Mouse (Mus musculus) layer of hippocampus, postnatal 10 days (tissue): Measurements from ENCODE around the gene Maz. TPM values are rescaled to one million over a fixed set of nuclear protein-coding genes. Genes with fewer than 3 reads are reported as not detected.

Experiments used
- DNase-seq, 2 experiments: peaks; one replicate each; pipeline ENCODE4 v3.0.0; 2021; ENCODE audit warnings: low spot score in 2 of 2
- total RNA-seq, 2 experiments: library from RNA; stranded (reverse); gene quantifications; 2 replicates each; pipeline ENCODE4 v1.2.3; 2021

Maz gene
- total RNA-seq, 2 experiments from 2014 or later, result 283 to 292 TPM

DNA sequence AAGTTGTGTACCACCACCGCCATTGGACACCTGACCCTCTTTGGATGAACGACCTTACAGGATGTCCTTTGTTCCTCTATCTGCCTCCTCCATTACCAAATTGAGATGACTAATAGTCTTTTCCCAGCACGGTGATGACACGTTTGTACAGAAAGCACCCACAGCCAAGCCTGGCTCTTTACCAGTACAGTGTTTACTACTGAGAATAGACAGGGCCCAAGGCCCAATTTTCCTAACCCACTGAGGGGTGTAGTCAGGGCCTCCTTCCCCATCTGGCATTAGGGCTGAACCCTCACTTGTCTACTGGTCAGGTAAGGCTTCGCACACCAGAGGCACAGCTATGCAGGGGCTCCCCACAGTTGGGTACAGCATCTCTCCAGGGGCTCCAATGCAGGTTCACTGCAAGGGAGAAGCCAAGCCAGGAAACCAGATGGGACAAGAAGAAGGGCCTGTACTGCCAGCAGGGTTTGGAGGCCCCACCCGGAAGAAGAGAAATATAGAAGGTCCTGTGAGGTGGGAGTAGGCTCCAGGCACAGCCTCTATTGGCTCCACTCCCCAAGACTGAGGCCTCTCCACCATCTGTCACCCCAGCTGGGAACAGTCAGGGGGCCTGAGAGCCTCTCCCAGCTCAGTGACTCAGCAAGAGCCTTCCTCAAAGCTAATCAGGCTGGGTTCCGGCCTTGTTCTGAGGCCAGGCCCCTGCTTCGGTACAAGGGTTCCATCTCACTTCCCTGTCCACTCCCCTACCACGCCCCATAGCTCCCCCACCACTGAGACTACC, 18.4 kb downstream of the Maz start:
- DNase-seq, result peak; percentile 64 to 65

DNA sequence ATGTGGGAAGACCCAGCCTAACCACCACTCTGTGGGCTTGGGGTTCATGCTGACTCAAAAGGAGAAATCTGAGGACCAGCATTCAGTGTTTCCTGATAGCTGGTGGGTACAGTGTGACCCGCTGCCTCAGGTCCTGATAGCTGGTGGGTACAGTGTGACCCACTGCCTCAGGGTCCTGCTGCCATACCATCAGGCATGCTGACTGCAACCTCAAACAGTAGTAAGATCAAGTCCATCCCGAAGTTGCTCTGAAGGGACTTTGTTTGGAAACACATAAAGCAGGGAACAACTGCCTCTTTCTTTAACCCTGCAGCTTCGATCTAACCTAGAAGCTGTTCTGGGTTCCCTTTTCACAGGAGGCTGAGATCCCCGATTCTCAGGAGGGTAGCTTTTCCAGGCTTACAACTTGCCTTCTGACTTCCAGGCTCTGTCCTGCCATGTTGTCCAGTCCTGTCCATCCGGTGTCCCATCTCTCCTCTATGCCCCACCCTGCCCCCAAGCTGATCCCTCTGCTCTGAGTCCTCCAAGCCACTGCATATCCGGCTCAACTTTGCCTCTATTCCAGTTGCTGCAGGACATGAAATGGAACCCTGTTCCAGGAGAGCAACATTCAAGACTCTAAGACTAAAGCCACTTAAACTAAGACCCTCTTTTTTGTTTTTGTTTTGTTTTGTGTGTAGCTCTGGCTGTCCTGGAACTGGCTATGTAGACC, 19.4 kb downstream of the Maz start:
- no peak for DNase-seq

DNA sequence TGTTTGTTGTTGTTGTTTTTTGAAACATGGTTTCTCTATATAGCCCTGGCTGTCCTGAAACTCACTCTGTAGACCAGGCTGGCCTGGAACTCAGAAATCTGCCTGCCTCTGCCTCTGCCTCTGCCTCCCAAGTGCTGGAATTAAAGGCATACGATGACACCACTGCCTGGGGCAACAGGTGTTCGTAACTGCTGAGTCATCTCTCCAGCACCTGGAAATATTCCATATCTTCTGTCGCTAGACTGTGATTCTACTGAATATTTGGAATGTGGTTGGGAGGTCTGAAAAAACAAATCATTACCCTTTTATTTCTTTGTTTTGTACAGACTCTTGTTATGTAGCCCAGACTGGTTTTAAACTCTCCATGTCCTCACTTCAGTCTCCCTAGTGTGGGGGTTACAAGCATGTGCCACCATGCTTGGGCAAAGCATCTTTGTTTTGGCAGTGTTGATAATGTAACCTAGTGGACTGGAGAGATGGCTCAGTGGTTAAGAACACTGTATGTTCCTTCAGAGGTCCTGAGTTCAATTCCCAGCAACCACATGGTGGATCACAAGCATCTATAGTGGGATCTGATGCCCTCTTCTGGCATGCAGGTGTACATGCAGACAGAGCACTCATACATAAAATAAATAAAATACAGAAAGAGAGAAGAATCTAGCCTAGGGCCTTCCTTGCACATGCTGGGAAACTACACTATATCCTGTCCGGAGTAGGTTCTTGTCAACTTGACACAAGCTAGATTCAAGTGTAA, 22.5 kb downstream of the Maz start:
- no peak for DNase-seq

DNA sequence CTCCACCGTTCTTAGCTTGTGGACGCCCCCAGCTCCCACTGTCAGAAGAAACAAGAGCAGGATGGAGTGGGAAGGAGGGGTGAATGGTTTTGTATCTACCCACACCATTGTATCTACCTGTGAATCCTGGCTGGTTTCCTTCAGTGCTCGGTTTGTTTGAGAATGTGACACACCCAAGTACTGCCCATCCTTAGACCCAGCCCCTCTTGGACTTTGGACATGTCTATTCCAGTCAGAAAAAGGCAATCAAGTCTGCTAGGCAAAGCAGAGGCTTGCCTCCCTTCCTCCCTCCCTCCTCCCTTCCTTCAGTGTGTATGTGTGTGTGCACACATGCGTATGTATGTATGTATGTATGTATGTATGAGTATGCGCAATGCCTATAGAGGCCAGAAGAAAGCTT, 23.2 kb downstream of the Maz start:
- DNase-seq, result no peak

DNA sequence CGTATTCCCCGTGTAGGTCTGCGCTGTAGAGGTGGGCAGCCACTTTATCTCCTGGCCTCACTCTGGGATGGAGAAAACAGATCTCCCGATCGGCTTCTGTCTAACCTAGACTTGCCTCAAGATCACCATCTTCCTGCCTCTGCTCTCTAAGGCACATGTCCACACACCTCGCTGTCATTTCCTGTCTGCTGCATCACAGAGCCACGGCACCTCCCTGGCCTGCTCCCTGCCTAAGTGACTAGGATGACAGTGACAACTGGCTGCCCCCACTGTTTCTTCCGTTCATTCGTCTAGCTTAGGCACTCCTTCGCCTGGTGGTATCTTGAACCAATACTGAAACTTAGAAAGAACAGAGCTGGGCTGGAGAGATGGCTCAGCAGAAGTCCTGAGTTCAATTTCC, 27.3 kb downstream of the Maz start:
- DNase-seq, result no peak

DNA sequence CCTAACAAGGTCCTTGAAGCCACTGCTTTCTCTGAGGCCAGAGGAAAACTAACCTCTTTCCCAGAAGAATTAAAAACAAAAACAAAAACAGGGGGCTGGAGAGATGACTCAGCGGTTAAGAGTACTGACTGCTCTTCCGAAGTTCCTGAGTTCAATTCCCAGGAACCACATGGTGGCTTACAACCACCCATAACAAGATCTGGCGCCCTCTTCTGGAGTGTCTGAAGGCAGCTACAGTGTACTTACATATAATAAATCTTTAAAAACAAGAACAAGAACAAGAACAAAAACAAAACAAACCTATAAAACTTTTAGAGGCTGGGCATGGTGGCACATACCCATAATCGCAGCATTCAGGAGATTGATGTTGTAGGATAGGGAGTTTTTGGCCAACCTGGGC, 30.4 kb downstream of the Maz start:
- no peak for DNase-seq

DNA sequence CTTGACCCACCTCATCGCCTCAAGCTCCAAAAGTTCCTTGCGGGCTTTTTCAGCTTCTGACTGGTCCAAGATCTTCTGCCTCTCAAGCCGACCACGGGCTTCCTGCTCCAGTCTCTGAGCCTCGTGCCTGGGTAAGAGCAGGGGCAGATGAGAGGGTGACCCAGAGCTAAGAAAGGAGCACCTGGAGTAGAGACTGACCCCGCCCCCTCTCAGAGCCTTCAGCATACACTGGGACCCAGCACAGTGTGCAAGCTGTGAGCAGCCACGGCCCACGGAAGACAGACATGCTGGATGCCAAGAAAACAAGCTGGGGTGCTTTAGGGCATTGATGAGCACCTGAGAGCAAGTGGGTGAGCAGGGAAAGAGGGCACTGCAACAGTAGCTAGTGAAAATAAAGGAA, 38.0 kb downstream of the Maz start:
- no peak for DNase-seq

DNA sequence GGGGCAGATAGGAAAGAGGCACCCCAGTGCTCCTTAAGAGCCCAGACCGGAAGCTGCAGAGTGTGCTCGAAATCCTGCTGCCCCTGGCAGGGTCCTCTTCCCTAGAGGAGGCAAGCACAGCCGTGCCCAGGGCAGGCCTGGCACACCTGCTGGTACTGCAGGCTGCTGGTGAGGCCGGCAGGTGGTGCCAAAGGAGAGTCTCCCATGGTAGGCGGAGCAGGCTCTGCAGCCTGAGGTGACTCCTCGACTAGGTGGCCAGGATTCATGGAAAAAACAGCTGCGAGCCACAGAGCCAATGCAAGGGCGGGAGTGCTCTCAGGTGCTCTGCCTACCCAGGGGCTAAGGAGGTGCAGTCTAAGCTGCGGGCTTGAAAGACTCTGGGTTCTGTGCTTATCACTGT, 40.5 kb downstream of the Maz start:
- DNase-seq, result peak; percentile 29 to 46

DNA sequence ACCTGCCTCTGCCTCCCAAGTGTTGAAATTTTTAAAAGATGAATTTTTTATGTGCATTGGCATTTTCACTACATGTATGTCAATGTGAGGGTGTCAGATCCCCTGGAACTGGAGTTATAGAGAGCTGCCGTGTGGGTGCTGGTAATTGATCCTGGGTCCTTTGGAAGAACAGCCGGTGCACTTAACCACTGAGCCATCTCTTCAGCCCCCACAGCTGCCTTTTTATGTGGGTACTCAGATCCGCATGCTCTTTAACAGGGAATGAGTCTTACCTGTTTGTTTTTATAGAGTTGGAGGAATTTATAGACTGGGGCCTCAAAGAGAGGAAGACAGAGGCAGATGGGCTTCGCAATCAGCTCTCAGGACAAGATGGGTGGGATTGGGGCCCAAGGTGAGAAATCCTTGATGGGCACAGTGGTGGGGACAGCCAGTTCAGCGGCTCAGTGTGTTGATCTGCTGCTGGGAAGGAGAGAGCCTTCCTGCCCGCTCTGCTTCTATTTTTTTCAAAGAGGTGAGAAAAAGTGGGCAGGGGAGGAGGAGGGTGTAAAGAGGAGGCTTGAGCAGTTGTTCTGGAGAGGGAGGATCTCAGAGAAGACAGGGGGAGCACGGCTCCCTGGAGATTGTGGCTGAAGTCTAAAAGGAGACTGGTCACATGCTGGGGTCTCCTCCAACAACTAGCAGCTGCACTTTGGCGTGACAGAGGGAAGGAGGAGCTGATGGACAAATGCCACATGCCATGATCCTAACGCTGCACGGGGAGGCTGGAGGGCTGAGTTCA, 42.0 kb downstream of the Maz start:
- DNase-seq, result no peak

DNA sequence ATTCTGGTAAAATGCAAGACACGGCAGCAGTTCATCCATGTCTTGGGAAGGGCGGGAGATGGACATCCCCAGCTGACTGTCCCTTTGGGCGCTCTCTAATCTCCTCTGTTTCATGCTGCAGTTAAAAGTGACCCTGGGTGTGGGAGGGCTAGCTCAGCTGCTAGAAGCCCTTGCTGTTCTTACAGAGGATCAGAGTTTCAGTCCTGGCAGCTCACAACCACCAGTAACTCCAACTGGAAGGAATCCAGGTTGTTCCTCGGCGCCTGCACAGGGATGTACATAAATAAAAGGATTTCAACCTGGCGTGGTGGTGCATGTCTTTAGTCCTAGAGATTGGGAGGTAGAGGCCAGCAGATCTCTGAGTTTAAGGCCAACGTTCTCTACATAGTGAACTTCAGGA, 43.7 kb downstream of the Maz start:
- no peak for DNase-seq

DNA sequence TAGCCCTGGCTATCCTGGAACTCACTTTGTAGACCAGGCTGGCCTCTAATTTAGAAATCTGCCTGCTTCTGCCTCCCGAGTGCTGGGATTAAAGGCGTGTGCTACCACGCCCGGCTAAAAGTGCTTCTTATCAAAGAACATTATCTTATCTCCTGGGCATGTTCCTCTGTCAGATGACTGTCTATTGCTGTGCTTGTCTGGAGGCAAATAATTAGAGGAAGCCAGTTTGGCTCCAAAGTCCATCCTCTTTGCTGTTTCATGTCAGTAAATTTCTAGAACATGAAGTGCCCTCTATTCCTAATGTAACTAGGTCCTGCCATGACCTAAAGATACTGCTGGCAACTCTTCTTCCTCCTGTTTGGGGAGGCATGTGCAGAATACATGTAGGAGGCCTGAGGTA, 44.8 kb downstream of the Maz start:
- no peak for DNase-seq

DNA sequence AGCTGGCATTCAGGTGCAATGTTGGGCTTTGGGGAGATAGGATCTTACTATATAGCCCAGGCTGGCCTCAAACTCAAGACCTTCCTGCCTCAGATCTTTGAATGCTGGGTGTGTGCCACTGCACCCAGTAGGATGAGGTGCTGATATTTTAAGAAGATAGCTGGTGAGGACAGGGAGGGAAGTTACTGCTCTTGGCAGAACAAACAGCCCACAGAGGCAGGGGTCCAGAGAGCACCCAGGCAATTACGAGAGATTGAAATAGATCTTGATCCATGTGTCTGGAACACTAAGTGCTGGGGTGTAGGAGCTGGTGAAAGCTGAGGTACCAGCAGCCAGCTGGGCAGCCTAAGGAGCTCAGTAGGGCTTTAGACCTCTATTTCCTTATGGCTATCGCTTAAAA, 45.2 kb downstream of the Maz start:
- DNase-seq, result no peak

DNA sequence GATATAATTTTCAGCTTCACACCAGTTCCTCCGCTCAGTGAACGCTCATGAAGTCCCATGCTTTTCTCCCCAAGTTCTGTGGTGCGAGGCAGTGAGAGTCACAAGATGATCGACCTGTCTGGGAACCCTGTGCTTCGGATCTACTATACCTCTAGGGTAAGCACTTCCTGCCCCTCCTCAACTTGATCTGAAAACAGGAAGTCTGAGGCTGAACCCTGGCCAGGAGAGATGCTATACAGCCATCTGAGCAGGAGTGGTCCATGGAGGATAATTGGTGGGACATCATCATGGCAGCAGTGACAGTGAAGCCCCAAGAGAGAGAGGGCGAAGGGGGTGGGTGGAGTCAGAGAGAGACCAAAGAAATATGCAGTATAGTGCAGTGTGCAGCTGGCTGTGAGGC, 48.0 kb downstream of the Maz start:
- DNase-seq, result no peak

DNA sequence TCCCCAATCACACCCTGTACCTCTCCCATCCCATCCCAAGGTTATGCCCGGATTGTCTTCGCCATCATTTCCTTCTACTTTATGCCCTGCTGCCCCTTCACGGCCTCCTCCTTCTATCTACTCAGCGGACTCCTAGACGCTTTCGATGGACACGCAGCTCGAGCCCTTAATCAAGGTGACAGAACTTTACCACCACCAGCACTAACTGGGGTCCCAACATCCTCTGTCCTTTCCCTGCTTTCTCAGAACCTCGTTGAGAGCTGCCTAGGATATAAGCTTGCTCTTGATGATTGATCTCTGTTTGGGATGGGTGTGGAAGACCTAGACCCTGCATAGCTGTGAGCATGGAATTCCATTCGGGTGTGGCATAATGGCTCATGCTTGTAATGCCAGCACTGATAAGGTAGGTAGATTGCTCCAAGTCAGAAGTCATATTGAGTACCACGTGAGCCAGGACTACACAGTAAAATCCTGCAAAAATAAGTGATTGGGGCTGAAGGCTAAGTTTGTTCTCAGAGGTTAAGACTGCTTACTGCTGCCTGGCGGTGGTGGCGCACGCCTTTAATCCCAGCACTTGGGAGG, 49.9 kb downstream of the Maz start:
- DNase-seq, result no peak

DNA sequence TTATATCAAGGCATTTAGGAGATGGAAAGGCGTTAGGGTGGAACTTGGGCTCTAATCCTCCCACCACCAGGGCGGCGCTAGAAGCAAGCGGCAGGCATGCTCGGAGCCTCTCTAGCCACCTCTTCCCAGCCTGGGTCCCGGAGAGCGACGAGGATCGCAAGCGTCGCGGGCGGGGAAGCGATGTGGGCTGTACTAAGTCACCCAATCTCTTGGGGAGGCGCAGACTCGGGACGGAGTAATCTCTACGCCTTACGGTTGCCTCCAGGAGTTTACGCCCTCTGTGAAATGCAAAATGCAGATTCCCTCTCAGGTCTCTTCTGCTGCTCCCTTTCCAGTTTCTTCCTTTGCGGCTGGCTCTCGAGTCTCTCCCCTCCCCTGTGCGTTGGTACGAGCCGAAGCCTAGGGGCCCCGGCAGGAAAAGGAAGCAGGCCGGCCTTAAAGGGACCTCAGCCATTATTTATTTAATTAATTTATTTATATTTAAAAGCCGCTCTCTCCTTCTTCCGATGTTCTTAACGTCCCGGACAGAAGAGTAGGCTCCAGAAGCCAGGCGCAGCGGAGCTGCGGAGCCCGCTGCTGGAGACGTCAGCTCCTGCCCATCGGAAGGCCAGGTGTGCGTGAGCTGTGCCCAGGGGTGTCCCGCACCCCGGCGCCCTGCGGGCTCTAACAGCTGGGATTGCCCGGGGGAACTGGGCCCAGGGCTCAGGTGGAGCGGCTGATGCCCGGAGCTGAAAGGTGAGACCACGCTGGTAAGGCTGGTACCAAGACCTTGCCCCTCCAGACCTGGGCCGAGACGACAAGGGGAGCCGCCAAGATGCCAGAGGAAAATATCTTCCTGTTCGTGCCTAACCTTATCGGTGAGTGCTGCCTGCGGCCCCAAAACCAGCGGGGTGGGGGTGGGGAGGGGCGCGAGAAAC, 50.6 kb downstream of the Maz start, which contains the start of gene Cdiptos:
Gene Cdiptos (minus strand): TSS at position 149 of the 917 bp plus-strand sequence.
- peak; percentile 98 for DNase-seq

DNA sequence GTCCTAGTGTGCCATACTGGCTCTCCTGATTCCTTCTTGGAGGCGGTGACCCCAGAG, 51.1 kb downstream of the Maz start, which contains the start of gene Cdipt:
Gene Cdipt (plus strand): TSS at position 22 of the 57 bp plus-strand sequence.
- DNase-seq, result no peak

DNA sequence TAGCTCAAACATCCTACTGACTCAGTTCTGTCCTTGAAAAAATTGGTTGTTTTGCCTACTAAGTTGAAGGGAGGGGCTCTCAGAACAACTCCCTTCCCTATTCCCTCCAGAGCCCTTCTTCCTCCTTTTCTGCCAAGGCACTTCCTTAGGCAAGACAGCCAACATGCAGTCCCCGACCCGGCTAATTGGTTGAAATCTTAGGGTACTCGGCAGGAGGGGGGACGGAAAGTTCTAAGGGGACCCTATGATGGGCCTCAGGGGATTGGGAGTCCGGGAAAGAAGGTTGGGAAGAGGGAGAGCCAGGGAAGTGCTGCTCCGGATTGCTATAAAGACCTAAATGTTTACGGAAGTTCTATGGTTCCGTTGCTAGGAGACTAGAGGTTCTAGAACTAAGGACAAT, 51.3 kb downstream of the Maz start:
- DNase-seq, result no peak
